Mouse (Mus musculus): Measurements from ENCODE around the gene Mob3c.

DNA sequence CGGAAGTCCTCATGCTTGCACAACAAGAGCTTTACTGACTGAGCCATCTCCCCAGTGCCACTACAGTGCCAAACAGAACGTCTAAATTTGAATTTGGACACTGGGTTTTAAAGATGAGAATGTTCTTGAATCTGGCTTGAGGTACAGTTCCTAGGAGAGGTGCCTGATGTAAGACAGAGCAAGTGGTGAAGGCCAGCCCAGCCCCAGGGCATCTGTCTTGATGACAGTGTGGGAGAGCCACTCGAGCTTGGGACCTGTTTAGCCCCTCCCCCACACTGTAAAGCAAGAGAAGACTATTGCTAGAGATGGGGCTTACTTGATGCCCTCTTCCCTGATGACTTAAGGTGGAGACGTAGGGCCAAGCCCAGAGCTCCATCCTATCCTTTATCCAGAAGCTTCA, 54.3 kb downstream of the Mob3c start:
- TF ChIP-seq POLR2A (IDR thresholded peaks at IDR 0.05; ENCODE audit: low read depth, low read length): no peak
- TF ChIP-seq CTCF (IDR thresholded peaks at IDR 0.05; ENCODE audit: extremely low read depth, insufficient read depth, insufficient read length, insufficient replicate concordance): no peak

All from spleen, adult 2 months (tissue).